Mouse (Mus musculus) liver, embryonic 12.5 days (tissue): ENCODE data around the gene Rnf187. TPM values are rescaled to one million over a fixed set of nuclear protein-coding genes. Genes with fewer than 3 reads are reported as not detected.

ENCODE experiments used
- ATAC-seq: fragments of 200-750 bp; cut with Nextera tagmentation; 2 replicates; pipeline ENCODE4 v1.8.0; 2017; ENCODE audit warnings: moderate number of reproducible peaks, mild to moderate bottlenecking, moderate library complexity
- H3K27ac ChIP-seq: fragments of 300-500 bp; sonication (generic); 2 replicates; pipeline ENCODE4 v1.5.1; 2016; ENCODE audit warnings: mild to moderate bottlenecking
- H3K27me3 ChIP-seq: fragments of 300-500 bp; sonication (generic); replicated peaks from 2 replicates; pipeline ENCODE4 v1.6.1; 2016; ENCODE audit warnings: mild to moderate bottlenecking, moderate library complexity
- H3K36me3 ChIP-seq: fragments of 300-500 bp; sonication (generic); 2 replicates; pipeline ENCODE4 v1.6.1; 2016; ENCODE audit warnings: mild to moderate bottlenecking, moderate library complexity
- H3K4me1 ChIP-seq: fragments of 300-500 bp; sonication (generic); 2 replicates; pipeline ENCODE4 v1.6.1; 2016
- H3K4me2 ChIP-seq: fragments of 300-500 bp; sonication (generic); 2 replicates; pipeline ENCODE4 v1.6.1; 2016; ENCODE audit warnings: mild to moderate bottlenecking, moderate library complexity
- H3K4me3 ChIP-seq: fragments of 300-500 bp; sonication (generic); 2 replicates; pipeline ENCODE4 v1.5.1; 2016; ENCODE audit warnings: mild to moderate bottlenecking, moderate library complexity
- H3K9ac ChIP-seq: fragments of 300-500 bp; sonication (generic); 2 replicates; pipeline ENCODE4 v1.6.1; 2016; ENCODE audit warnings: mild to moderate bottlenecking, moderate library complexity
- H3K9me3 ChIP-seq: fragments of 300-500 bp; sonication (generic); replicated peaks from 2 replicates; pipeline ENCODE4 v1.6.1; 2016; ENCODE audit warnings: mild to moderate bottlenecking, moderate library complexity
- WGBS: fragments of 180-500 bp; shearing (Covaris S2); methylation state at CpG from one replicate; pipeline ENCODE4 v1.1.7; 2016; ENCODE audit not compliant: insufficient replicate concordance; 5-methylcytosine and 5-hydroxymethylcytosine counted together
- polyA plus RNA-seq: library from polyadenylated mRNA; unstranded; fragments of >200 nt; fragmentation: Nextera tagmentation; extraction: Ambion mirVana; gene quantifications from 2 replicates; pipeline ENCODE4 v1.2.1, GENCODE M21; 2016

Rnf187 gene
- polyA plus RNA-seq, 1 experiment from 2014 or later: 207 TPM

- Histone ChIP-seq H3K36me3 (peaks cover 59% of the 10 kb centered on the region), H3K27ac (peak overlapping the region; percentile 92), H3K9ac (no peak overlapping the region), H3K4me1 (peaks cover 61% of the 10 kb centered on the region), H3K4me2 (no peak overlapping the region), H3K27me3 (no peaks in the 10 kb centered on the region), H3K4me3 (no peak overlapping the region), H3K9me3 (no peaks in the 10 kb centered on the region)
- WGBS: 73% methylated on average over 4 of the region's 4 CpGs
- ATAC-seq: no peak
Observed at GRCm38 (mm10) chr11:58931576-58931975, 7.1 kb downstream of the Rnf187 start.

- Histone ChIP-seq H3K27ac (peak overlapping the region; percentile 92), H3K4me3 (no peak overlapping the region), H3K4me2 (peak overlapping the region; percentile 16), H3K9ac (0 out of 2 replicates have a peak overlapping the region, but pooled peaks have one; percentile 23), H3K27me3 (no peaks in the 10 kb centered on the region), H3K4me1 (peaks cover 56% of the 10 kb centered on the region), H3K36me3 (peaks cover 46% of the 10 kb centered on the region), H3K9me3 (no peaks in the 10 kb centered on the region)
- WGBS: 24% methylated on average over 3 of the region's 3 CpGs
- ATAC-seq: peak; percentile 68
Observed at GRCm38 (mm10) chr11:58930254-58930653, 8.5 kb downstream of the Rnf187 start.

GRCm38 (mm10) chr11:58929641-58930040 lies 9.1 kb downstream of the Rnf187 start:
- Histone ChIP-seq H3K36me3 (peaks cover 40% of the 10 kb centered on the region), H3K27ac (peak overlapping the region; percentile 92), H3K9ac (peak overlapping the region; percentile 54), H3K4me1 (peaks cover 56% of the 10 kb centered on the region), H3K4me2 (peak overlapping the region; percentile 16), H3K27me3 (no peaks in the 10 kb centered on the region), H3K4me3 (no peak overlapping the region), H3K9me3 (no peaks in the 10 kb centered on the region)
- WGBS: 41% methylated on average over 3 of the region's 3 CpGs
- no peak for ATAC-seq

GRCm38 (mm10) chr11:58929055-58929454 lies 9.7 kb downstream of the Rnf187 start:
- no peak for ATAC-seq
- Histone ChIP-seq H3K36me3 (peaks cover 35% of the 10 kb centered on the region), H3K27me3 (peaks cover 1% of the 10 kb centered on the region; the same call in 1 of the 2 replicates), H3K4me2 (no peak overlapping the region; the same call in 1 of the 2 replicates), H3K9me3 (no peaks in the 10 kb centered on the region), H3K4me3 (no peak overlapping the region), H3K9ac (peak overlapping the region; percentile 54; the same call in 1 of the 2 replicates), H3K4me1 (peaks cover 56% of the 10 kb centered on the region), H3K27ac (peak overlapping the region; percentile 92)
- 53% methylated on average over 4 of the region's 4 CpGs for WGBS

- Histone ChIP-seq H3K9me3 (no peaks in the 10 kb centered on the region), H3K9ac (peak overlapping the region; percentile 75), H3K27ac (peak overlapping the region; percentile 92), H3K4me3 (peak overlapping the region; percentile 59), H3K4me1 (peaks cover 56% of the 10 kb centered on the region), H3K4me2 (peak overlapping the region; percentile 83), H3K36me3 (peaks cover 35% of the 10 kb centered on the region), H3K27me3 (peaks cover 12% of the 10 kb centered on the region)
- peak; percentile 78 for ATAC-seq
- WGBS: 3% methylated on average over 20 of the region's 20 CpGs
Observed at GRCm38 (mm10) chr11:58927790-58928651, 10.7 kb downstream of the Rnf187 start.

- Histone ChIP-seq H3K27ac (no peak overlapping the region), H3K36me3 (peaks cover 35% of the 10 kb centered on the region), H3K4me2 (no peak overlapping the region; the same call in 1 of the 2 replicates), H3K27me3 (peaks cover 13% of the 10 kb centered on the region), H3K9ac (no peak overlapping the region), H3K4me1 (peaks cover 56% of the 10 kb centered on the region), H3K4me3 (no peak overlapping the region), H3K9me3 (no peaks in the 10 kb centered on the region)
- ATAC-seq: no peak
- WGBS: 61% methylated on average over 2 of the region's 2 CpGs
Observed at GRCm38 (mm10) chr11:58927053-58927452, 11.7 kb downstream of the Rnf187 start.

- ATAC-seq: no peak
- H3K9me3 ChIP-seq: no peaks in the 10 kb centered on the region
- H3K27me3 ChIP-seq: peaks cover 13% of the 10 kb centered on the region
- H3K36me3 ChIP-seq: peaks cover 35% of the 10 kb centered on the region
- H3K4me1 ChIP-seq: peaks cover 53% of the 10 kb centered on the region
- no peak overlapping the region for H3K4me3 ChIP-seq
- H3K9ac ChIP-seq: 0 out of 2 replicates have a peak overlapping the region, but pooled peaks have one; percentile 5
- H3K4me2 ChIP-seq: no peak overlapping the region
- H3K27ac ChIP-seq: no peak overlapping the region
- 83% methylated on average over 2 of the region's 3 CpGs for WGBS
Observed at GRCm38 (mm10) chr11:58926651-58927050, 12.1 kb downstream of the Rnf187 start.

- no peak overlapping the region for H3K9ac ChIP-seq
- H3K4me3 ChIP-seq: no peak overlapping the region
- H3K9me3 ChIP-seq: no peaks in the 10 kb centered on the region
- H3K4me2 ChIP-seq: no peak overlapping the region
- H3K4me1 ChIP-seq: peaks cover 52% of the 10 kb centered on the region
- WGBS: 81% methylated on average over 9 of the region's 9 CpGs
- peaks cover 42% of the 10 kb centered on the region for H3K36me3 ChIP-seq
- no peak for ATAC-seq
- H3K27ac ChIP-seq: no peak overlapping the region
- peaks cover 13% of the 10 kb centered on the region for H3K27me3 ChIP-seq
Observed at GRCm38 (mm10) chr11:58922420-58922819, 16.3 kb downstream of the Rnf187 start.

GRCm38 (mm10) chr11:58918759-58919158 lies 20.0 kb downstream of the Rnf187 start:
- Histone ChIP-seq H3K9ac (peak overlapping the region; percentile 76), H3K27me3 (peaks cover 9% of the 10 kb centered on the region), H3K27ac (peak overlapping the region; percentile 93), H3K4me1 (peaks cover 75% of the 10 kb centered on the region), H3K4me3 (peak overlapping the region; percentile 65), H3K4me2 (peak overlapping the region; percentile 72), H3K9me3 (no peaks in the 10 kb centered on the region), H3K36me3 (peaks cover 38% of the 10 kb centered on the region)
- peak; percentile 25; the same call in 1 of the 2 replicates for ATAC-seq
- 50% methylated on average over 5 of the region's 5 CpGs for WGBS

- no peaks in the 10 kb centered on the region for H3K9me3 ChIP-seq
- ATAC-seq: peak; percentile 82
- peaks cover 84% of the 10 kb centered on the region for H3K4me1 ChIP-seq
- peaks cover 29% of the 10 kb centered on the region for H3K36me3 ChIP-seq
- H3K9ac ChIP-seq: peak within 1 kb of the TSS; percentile 76
- peak within 1 kb of the TSS; percentile 72 for H3K4me2 ChIP-seq
- peak within 1 kb of the TSS; percentile 93 for H3K27ac ChIP-seq
- peak within 1 kb of the TSS; percentile 65 for H3K4me3 ChIP-seq
- H3K27me3 ChIP-seq: no peaks in the 10 kb centered on the region
- WGBS: 43% methylated on average over 12 of the region's 12 CpGs
Observed at GRCm38 (mm10) chr11:58917745-58918366, 20.9 kb downstream of the Rnf187 start, which contains the start of gene Btnl10. Btnl10 (plus strand) TSS chr11:58917908.

- 35% methylated on average over 14 of the region's 14 CpGs for WGBS
- Histone ChIP-seq H3K27ac (peak overlapping the region; percentile 93), H3K27me3 (no peaks in the 10 kb centered on the region), H3K4me3 (peak overlapping the region; percentile 65), H3K4me2 (peak overlapping the region; percentile 72), H3K36me3 (peaks cover 21% of the 10 kb centered on the region), H3K9ac (peak overlapping the region; percentile 76), H3K4me1 (peaks cover 92% of the 10 kb centered on the region), H3K9me3 (no peaks in the 10 kb centered on the region)
- ATAC-seq: peak; percentile 63
Observed at GRCm38 (mm10) chr11:58916879-58917744, 21.6 kb downstream of the Rnf187 start.
